Mouse (Mus musculus): Measurements from ENCODE around the gene Gm20388. TPM values are rescaled to one million over a fixed set of nuclear protein-coding genes. Genes with fewer than 3 reads are reported as not detected.
A peak's percentile ranks its signal among the peaks of the same experiment; 100 is the strongest.

The Gm20388 gene
- polyA plus RNA-seq, 2 experiments: 8.5 TPM; not detected in 1

GRCm38 (mm10) chr8:123948942-123949685, 4038.5 kb downstream of the Gm20388 start, which contains the start of gene Nup133:
Gene Nup133 (minus strand): TSS chr8:123949265.
- under 1% methylated on average over 77 of the region's 77 CpGs for WGBS (ENCODE audit: insufficient replicate concordance)
- Histone ChIP-seq H3K4me3 (ENCODE audit: insufficient read depth in 1 of 2, low read depth in 2 of 2, low read length in 2 of 2) (peak within 1 kb of the TSS; percentile 89 to 95), H3K4me1 (replicated peaks; ENCODE audit: control insufficient read depth in 2 of 2, insufficient read depth in 2 of 2, low read length in 1 of 2) (peaks cover 3 to 9% of the 10 kb centered on the region in 2 experiments), H3K9me3 (ENCODE audit: control insufficient read depth, low read length) (no peaks in the 10 kb centered on the region), H3K27ac (peak within 1 kb of the TSS; percentile 48), H3K36me3 (replicated peaks; ENCODE audit: control insufficient read depth, insufficient read depth, low read depth) (peaks cover 60% of the 10 kb centered on the region), H3K27me3 (ENCODE audit: control insufficient read depth, insufficient read depth, low read length) (no peaks in the 10 kb centered on the region), H3K4me2 (ENCODE audit: low read depth) (peak within 1 kb of the TSS; percentile 68), H3K9ac (replicated peaks) (peak within 1 kb of the TSS; percentile 88)
- ATAC-seq (ENCODE audit: insufficient read depth) (peak; percentile 80), DNase-seq (ENCODE audit: low read depth in 3 of 3, low spot score in 3 of 3) (peak; percentile 96 to 98 (median 97))
- TF ChIP-seq EP300 (IDR thresholded peaks at IDR 0.05; ENCODE audit: low read depth) (no peak), CTCF (IDR thresholded peaks at IDR 0.05; ENCODE audit: low read depth) (no peak)

DNA sequence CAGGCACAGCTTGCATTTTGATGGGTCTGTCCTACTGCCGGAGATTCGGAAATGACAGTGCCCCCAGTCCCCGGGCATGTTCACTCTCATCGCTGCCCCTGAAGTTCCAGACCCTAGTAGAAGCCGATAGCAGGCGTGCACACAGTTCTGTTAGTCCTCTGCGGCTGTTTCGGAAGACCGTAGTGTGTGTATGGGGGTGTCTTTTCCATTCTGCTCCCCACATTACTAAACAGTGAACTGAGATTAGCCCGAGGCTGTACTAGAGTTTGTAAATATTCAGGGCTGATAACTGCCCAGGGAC, 4039.0 kb downstream of the Gm20388 start:
- no peaks in the 10 kb centered on the region for H3K9me3 ChIP-seq (ENCODE audit: control insufficient read depth, low read length)
- ATAC-seq (ENCODE audit: insufficient read depth) (peak; percentile 61), DNase-seq (ENCODE audit: low read depth in 3 of 3, low spot score in 3 of 3) (peak in 1 of 3 experiments; percentile 41)
- H3K4me3 ChIP-seq (ENCODE audit: insufficient read depth in 1 of 2, low read depth in 2 of 2, low read length in 2 of 2): peak overlapping the region; percentile 89 to 95
- H3K4me1 ChIP-seq (replicated peaks; ENCODE audit: control insufficient read depth in 2 of 2, insufficient read depth in 2 of 2, low read length in 1 of 2): peaks cover 3 to 9% of the 10 kb centered on the region in 2 experiments
- H3K4me2 ChIP-seq (ENCODE audit: low read depth): peak overlapping the region; percentile 68
- peak overlapping the region; percentile 88 for H3K9ac ChIP-seq (replicated peaks)
- TF ChIP-seq EP300 (IDR thresholded peaks at IDR 0.05; ENCODE audit: low read depth): no peak
- TF ChIP-seq CTCF (IDR thresholded peaks at IDR 0.05; ENCODE audit: low read depth): no peak
- H3K36me3 ChIP-seq (replicated peaks; ENCODE audit: control insufficient read depth, insufficient read depth, low read depth): peaks cover 62% of the 10 kb centered on the region
- H3K27me3 ChIP-seq (ENCODE audit: control insufficient read depth, insufficient read depth, low read length): no peaks in the 10 kb centered on the region
- WGBS (ENCODE audit: insufficient replicate concordance): under 1% methylated on average over 10 of the region's 10 CpGs
- H3K27ac ChIP-seq: peak overlapping the region; percentile 32

- Histone ChIP-seq H3K9me3 (ENCODE audit: control insufficient read depth, low read length) (no peaks in the 10 kb centered on the region), H3K4me2 (ENCODE audit: low read depth) (peak overlapping the region; percentile 68), H3K27me3 (ENCODE audit: control insufficient read depth, insufficient read depth, low read length) (no peaks in the 10 kb centered on the region), H3K27ac (peak overlapping the region; percentile 32), H3K4me1 (replicated peaks; ENCODE audit: control insufficient read depth in 2 of 2, insufficient read depth in 2 of 2, low read length in 1 of 2) (peaks cover 3 to 9% of the 10 kb centered on the region in 2 experiments), H3K9ac (replicated peaks) (peak overlapping the region; percentile 88), H3K4me3 (ENCODE audit: insufficient read depth in 1 of 2, low read depth in 2 of 2, low read length in 2 of 2) (peak overlapping the region; percentile 89 to 95), H3K36me3 (replicated peaks; ENCODE audit: control insufficient read depth, insufficient read depth, low read depth) (peaks cover 62% of the 10 kb centered on the region)
- TF ChIP-seq EP300 (IDR thresholded peaks at IDR 0.05; ENCODE audit: low read depth) (no peak), CTCF (IDR thresholded peaks at IDR 0.05; ENCODE audit: low read depth) (peak; percentile 77)
- ATAC-seq (ENCODE audit: insufficient read depth): peak; percentile 5; the same call in 1 of the 2 replicates
- peak; percentile 62 to 70 (median 66) for DNase-seq (ENCODE audit: low read depth in 3 of 3, low spot score in 3 of 3)
- 37% methylated on average over 10 of the region's 10 CpGs for WGBS (ENCODE audit: insufficient replicate concordance)
These were observed 4039.6 kb downstream of the Gm20388 start for GRCm38 (mm10) chr8:123950077-123950802.

DNA sequence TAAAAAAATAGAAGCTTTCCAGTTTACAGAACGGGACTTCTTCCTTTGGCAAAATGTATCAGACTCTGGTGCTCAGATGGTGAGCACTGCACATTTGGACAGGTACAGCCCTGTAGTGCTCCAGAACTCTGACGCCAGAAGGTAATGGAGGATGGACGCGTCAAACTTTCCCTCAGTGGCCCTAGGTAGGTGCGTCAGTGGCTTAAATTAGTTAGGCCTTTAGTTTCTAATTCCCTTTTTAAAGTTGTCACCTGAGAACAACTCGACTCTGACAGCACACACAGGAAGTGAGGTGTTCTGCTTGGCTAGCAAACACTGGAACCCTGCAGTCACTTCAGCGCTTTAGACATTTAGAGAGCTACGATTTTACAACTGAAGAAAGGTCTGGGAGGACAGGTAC, 4043.0 kb downstream of the Gm20388 start:
- TF ChIP-seq EP300 (IDR thresholded peaks at IDR 0.05; ENCODE audit: low read depth) (no peak), CTCF (IDR thresholded peaks at IDR 0.05; ENCODE audit: low read depth) (no peak)

GRCm38 (mm10) chr8:123954246-123954645, 4043.6 kb downstream of the Gm20388 start:
- Histone ChIP-seq H3K4me2 (ENCODE audit: low read depth) (no peak overlapping the region), H3K4me3 (ENCODE audit: insufficient read depth in 1 of 2, low read depth in 2 of 2, low read length in 2 of 2) (no peak overlapping the region), H3K4me1 (replicated peaks; ENCODE audit: control insufficient read depth in 2 of 2, insufficient read depth in 2 of 2, low read length in 1 of 2) (peaks cover 0 to 5% of the 10 kb centered on the region in 2 experiments; a peak in 2 of 4 replicates), H3K27me3 (ENCODE audit: control insufficient read depth, insufficient read depth, low read length) (no peaks in the 10 kb centered on the region), H3K36me3 (replicated peaks; ENCODE audit: control insufficient read depth, insufficient read depth, low read depth) (peaks cover 88% of the 10 kb centered on the region), H3K9ac (replicated peaks) (no peak overlapping the region), H3K9me3 (ENCODE audit: control insufficient read depth, low read length) (no peaks in the 10 kb centered on the region), H3K27ac (no peak overlapping the region)
- ATAC-seq (ENCODE audit: insufficient read depth) (no peak), DNase-seq (ENCODE audit: low read depth in 3 of 3, low spot score in 3 of 3) (no peak)
- TF ChIP-seq CTCF (IDR thresholded peaks at IDR 0.05; ENCODE audit: low read depth) (no peak), EP300 (IDR thresholded peaks at IDR 0.05; ENCODE audit: low read depth) (no peak)
- 88% methylated on average over 8 of the region's 8 CpGs for WGBS (ENCODE audit: insufficient replicate concordance)

More for the DNA sequence above, 4043.0 kb downstream of the Gm20388 start:
- ATAC-seq (ENCODE audit: insufficient read depth) (no peak), DNase-seq (ENCODE audit: low read depth in 3 of 3, low spot score in 3 of 3) (no peak)
- peaks cover 0 to 5% of the 10 kb centered on the region in 2 experiments; a peak in 2 of 4 replicates for H3K4me1 ChIP-seq (replicated peaks; ENCODE audit: control insufficient read depth in 2 of 2, insufficient read depth in 2 of 2, low read length in 1 of 2)
- no peaks in the 10 kb centered on the region for H3K27me3 ChIP-seq (ENCODE audit: control insufficient read depth, insufficient read depth, low read length)
- H3K27ac ChIP-seq: no peak overlapping the region
- no peak overlapping the region for H3K9ac ChIP-seq (replicated peaks)
- H3K4me2 ChIP-seq (ENCODE audit: low read depth): no peak overlapping the region
- H3K36me3 ChIP-seq (replicated peaks; ENCODE audit: control insufficient read depth, insufficient read depth, low read depth): peaks cover 82% of the 10 kb centered on the region
- WGBS (ENCODE audit: insufficient replicate concordance): 89% methylated on average over 8 of the region's 8 CpGs
- no peak overlapping the region for H3K4me3 ChIP-seq (ENCODE audit: insufficient read depth in 1 of 2, low read depth in 2 of 2, low read length in 2 of 2)
- H3K9me3 ChIP-seq (ENCODE audit: control insufficient read depth, low read length): no peaks in the 10 kb centered on the region

Data from liver, embryonic 14.5 days (tissue).